Mouse (Mus musculus) kidney, embryonic 16.5 days (tissue): ENCODE measurements at regions not wholly inside any gene's neighbourhood (a gene's known extent, or its start where the extent isn't known, plus 50 kb on each side); places are given as distances from the start of the nearest gene placed in this dataset.

ENCODE experiments used
- ATAC-seq: fragments of 200-750 bp; cut with Nextera tagmentation; 2 replicates; pipeline ENCODE4 v1.8.0; 2017; ENCODE audit warnings: moderate TSS enrichment; ENCODE audit not compliant: low FRiP score, low TSS enrichment
- H3K27ac ChIP-seq: fragments of 300-500 bp; sonication (generic); 2 replicates; pipeline ENCODE4 v1.5.1; 2014; ENCODE audit warnings: low read length
- H3K27me3 ChIP-seq: fragments of 300-500 bp; sonication (generic); 2 replicates; pipeline ENCODE4 v1.6.1; 2014; ENCODE audit warnings: low read length, control low read depth, mixed read lengths; ENCODE audit not compliant: insufficient read depth
- H3K36me3 ChIP-seq: fragments of 300-500 bp; sonication (generic); 2 replicates; pipeline ENCODE4 v1.6.1; 2014; ENCODE audit warnings: low read length, control low read depth, mixed read lengths; ENCODE audit not compliant: insufficient read depth
- H3K4me1 ChIP-seq: fragments of 300-500 bp; sonication (generic); 2 replicates; pipeline ENCODE4 v1.6.1; 2014; ENCODE audit warnings: low read length, control low read depth, mixed read lengths; ENCODE audit not compliant: insufficient read depth
- H3K4me2 ChIP-seq: fragments of 300-500 bp; sonication (generic); replicated peaks from 2 replicates; pipeline ENCODE4 v1.6.1; 2014; ENCODE audit warnings: low read depth, low read length
- H3K4me3 ChIP-seq: fragments of 300-500 bp; sonication (generic); 2 replicates; pipeline ENCODE4 v1.5.1; 2014; ENCODE audit warnings: mild to moderate bottlenecking, low read length
- H3K9ac ChIP-seq: fragments of 300-500 bp; sonication (generic); replicated peaks from 2 replicates; pipeline ENCODE4 v1.6.1; 2014; ENCODE audit warnings: low read length
- H3K9me3 ChIP-seq: fragments of 300-500 bp; sonication (generic); 2 replicates; pipeline ENCODE4 v1.6.1; 2016; ENCODE audit warnings: low read length, control low read depth
- WGBS: fragments of 180-500 bp; shearing (Covaris S2); extraction: QIAGEN DNeasy Blood & Tissue Kit; methylation state at CpG from one replicate; pipeline ENCODE4 v1.1.7; 2014; 5-methylcytosine and 5-hydroxymethylcytosine counted together

DNA sequence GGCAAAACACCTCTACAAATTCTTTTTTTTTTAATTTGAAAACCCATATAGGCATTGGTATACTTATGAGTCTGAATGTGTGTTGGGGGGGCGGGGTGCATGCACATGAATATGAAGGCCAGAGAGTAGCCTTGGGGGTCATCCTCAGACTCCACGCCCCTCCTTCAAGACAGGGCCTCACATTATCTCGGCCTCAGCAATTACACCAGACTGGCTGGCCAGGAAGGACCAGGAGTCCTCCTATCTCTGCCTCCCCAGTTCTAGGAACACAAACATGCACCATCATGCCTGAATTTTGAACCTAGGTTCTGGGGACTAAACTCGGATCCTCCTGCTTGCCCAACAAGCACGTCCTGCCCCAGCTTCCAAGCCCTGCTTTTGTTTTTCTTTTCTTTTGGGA lies 99.3 kb upstream of the Arntl start:
- no peak for ATAC-seq
- H3K9me3 ChIP-seq, result no peaks in the 10 kb centered on the region

DNA sequence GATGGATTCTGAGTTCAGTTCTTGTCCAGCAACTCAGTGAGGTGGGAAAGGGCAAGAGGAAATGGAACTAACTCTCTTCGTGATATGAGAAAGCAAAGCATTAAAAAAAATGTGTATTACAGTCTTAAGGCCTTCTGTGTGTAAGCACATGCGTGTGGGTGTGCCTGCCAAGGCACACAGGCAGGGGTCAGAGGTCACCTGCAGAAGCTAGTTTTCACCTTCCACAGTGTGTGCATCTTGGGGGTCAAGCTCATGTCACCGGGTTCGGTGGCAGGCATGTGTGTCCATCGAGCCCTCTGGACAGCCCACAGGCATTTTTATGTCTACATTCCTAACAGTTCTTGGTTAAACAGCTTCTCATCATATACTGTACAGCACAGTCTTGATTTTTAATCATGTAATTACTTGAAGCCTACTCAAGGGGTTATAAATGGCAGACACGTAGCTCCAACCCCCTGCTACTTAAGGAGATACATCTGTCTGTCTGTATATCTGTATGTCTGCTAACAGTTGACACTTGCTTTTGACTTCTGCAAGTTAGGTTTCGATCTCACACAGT lies 98.7 kb upstream of the Arntl start:
- Histone ChIP-seq H3K4me1 (no peaks in the 10 kb centered on the region), H3K27me3 (no peaks in the 10 kb centered on the region), H3K9me3 (no peaks in the 10 kb centered on the region), H3K4me3 (no peak overlapping the region), H3K27ac (no peak overlapping the region), H3K9ac (no peak overlapping the region), H3K36me3 (no peaks in the 10 kb centered on the region), H3K4me2 (no peak overlapping the region)
- ATAC-seq, result peak; percentile 46; the same call in 1 of the 2 replicates
- 53% methylated on average over 7 of the region's 7 CpGs for WGBS

More for the DNA sequence above, 99.3 kb upstream of the Arntl start:
- H3K27ac ChIP-seq, result no peak overlapping the region
- no peak overlapping the region for H3K4me2 ChIP-seq
- no peaks in the 10 kb centered on the region for H3K4me1 ChIP-seq
- H3K4me3 ChIP-seq, result no peak overlapping the region
- no peaks in the 10 kb centered on the region for H3K36me3 ChIP-seq
- no peak overlapping the region for H3K9ac ChIP-seq
- WGBS, result 72% methylated on average over 5 of the region's 5 CpGs
- H3K27me3 ChIP-seq, result no peaks in the 10 kb centered on the region

DNA sequence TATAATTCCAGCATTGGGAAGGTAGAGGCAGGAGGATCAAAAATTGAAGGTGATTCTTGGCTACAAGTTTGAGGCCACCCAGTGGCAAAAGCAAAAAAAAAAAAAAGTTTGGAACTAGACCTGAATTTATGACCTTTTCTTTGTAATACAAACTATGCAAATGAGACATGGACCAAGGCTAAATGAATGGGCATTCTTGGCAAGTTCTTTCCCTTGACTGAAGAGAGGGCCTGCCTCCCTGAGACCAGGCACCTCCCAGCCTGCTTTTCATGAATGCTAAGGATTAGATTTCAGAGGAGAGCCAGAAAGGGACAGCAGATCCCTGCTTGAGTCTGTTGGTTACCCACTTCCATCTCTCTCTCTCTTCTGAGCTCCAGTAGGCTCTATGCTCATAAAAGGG lies 97.8 kb upstream of the Arntl start:
- no peaks in the 10 kb centered on the region for H3K36me3 ChIP-seq
- no peak overlapping the region for H3K4me2 ChIP-seq
- H3K9ac ChIP-seq, result no peak overlapping the region
- H3K27ac ChIP-seq, result no peak overlapping the region
- no peak for ATAC-seq
- no peaks in the 10 kb centered on the region for H3K4me1 ChIP-seq
- H3K27me3 ChIP-seq, result no peaks in the 10 kb centered on the region
- H3K4me3 ChIP-seq, result no peak overlapping the region
- H3K9me3 ChIP-seq, result no peaks in the 10 kb centered on the region

DNA sequence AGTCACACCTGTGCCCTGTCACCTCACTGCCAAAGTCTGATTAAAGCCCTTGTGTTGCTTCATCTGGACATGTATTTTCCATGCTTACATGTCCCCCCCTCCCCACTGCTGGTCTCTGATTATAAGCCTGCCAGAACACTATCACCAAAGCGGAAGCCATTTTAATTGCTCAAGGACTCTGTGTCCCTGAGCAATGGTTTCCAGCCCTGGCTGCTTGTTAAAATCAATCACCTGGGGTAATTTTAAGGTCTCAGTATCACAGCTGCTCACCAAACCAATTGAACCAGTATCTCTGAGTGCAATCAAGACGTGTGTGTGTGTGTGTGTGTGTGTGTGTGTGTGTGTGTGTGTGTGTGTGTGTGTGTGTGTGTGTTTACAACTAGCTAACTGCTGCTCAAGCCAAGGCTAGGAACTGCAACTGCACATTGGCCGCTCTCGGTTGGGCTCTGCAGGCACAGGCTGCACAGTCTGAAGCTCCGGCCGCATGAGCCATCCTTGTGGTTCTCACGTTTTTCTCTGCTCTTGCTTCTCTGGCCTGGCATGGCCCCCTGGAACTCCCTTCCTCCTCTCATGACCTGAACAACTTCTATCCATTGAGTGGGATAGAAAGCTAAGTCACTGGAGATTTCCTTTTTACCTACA lies 96.3 kb upstream of the Arntl start:
- no peak for ATAC-seq
- no peak overlapping the region for H3K4me3 ChIP-seq
- no peak overlapping the region for H3K27ac ChIP-seq
- H3K9me3 ChIP-seq, result no peaks in the 10 kb centered on the region
- 79% methylated on average over 7 of the region's 7 CpGs for whole genome bisulfite sequencing
- no peak overlapping the region for H3K9ac ChIP-seq
- H3K36me3 ChIP-seq, result no peaks in the 10 kb centered on the region
- no peak overlapping the region for H3K4me2 ChIP-seq
- no peaks in the 10 kb centered on the region for H3K4me1 ChIP-seq
- H3K27me3 ChIP-seq, result no peaks in the 10 kb centered on the region

DNA sequence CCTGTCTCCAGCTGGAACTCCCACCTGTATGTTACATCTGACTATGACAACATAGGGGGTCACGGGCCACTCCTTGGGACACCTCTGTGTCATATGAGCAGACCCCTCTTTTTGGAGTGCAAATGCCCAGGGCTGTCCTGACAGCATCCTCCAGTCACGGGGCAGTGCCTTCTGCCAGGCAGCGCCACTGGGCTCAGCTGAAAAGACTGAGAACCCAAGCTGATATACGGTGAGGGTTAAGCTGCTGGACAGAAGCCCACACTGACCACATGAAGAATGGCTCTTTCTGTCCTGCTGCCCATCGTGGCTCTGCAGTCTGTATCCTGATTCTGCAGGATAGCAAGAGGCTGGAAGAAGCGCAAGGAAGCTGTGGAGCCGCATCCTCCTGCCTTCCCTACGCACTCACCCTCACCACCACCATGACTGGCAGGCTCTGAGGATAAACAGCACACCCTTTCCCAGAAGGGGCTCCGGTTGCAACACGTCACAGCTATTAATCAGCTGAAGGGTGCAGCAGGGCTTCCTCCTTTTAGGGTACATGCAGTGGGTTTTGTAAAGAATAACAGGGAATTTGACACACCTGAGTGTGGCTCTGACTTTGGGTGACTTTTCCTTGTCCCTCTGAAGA lies 93.9 kb upstream of the Arntl start:
- WGBS, result 35% methylated on average over 10 of the region's 10 CpGs
- Histone ChIP-seq H3K27ac (no peak overlapping the region), H3K36me3 (no peaks in the 10 kb centered on the region), H3K4me2 (no peak overlapping the region), H3K27me3 (no peaks in the 10 kb centered on the region), H3K9me3 (no peaks in the 10 kb centered on the region), H3K4me1 (no peaks in the 10 kb centered on the region), H3K4me3 (no peak overlapping the region), H3K9ac (no peak overlapping the region)
- ATAC-seq, result 0 out of 2 replicates have a peak, but pooled peaks have one; percentile 15

DNA sequence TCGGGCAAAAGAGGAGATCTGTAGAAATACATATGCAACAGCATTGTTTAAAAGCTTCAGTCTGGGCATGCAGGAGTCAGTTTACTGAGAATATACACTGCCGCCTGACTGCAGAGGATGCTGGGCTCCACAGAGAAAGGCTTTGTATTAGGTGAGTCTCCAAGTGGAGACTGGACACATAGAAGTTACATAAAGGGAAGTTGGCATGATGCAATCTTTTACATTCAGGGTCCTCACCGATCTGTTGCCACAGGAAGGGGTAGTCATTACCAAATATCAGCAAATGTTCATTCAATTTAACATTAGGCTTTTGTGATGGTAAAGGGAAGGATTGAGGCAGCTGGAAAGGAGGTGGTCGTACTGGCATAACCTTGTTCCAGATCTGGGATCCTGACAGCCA lies 89.7 kb upstream of the Arntl start:
- Histone ChIP-seq H3K4me2 (no peak overlapping the region), H3K27me3 (no peaks in the 10 kb centered on the region), H3K9me3 (no peaks in the 10 kb centered on the region), H3K9ac (no peak overlapping the region), H3K4me3 (no peak overlapping the region), H3K36me3 (no peaks in the 10 kb centered on the region), H3K27ac (no peak overlapping the region), H3K4me1 (no peaks in the 10 kb centered on the region)
- ATAC-seq, result no peak
- WGBS, result 90% methylated on average over 4 of the region's 4 CpGs

DNA sequence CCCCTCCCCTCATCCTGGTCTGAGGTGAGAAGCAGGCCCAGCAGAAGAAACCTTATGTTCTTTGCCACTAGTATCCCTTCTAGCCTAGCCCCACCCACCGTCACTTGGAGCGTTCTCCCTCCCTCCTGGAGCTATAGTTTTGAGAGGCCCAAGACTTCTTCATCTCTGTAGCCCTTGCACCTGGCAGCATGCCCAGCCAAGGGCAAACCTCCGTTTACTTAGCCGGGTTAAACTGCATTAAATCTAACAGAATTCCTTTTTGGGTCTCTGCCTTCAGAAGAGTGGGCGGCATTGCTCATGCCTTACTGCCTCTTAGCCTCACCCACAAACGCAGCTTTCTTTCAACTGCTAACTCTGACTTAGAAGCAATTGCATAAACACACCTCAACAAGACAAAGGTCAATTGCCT lies 85.3 kb upstream of the Arntl start:
- Histone ChIP-seq H3K9ac (no peak overlapping the region), H3K27me3 (no peaks in the 10 kb centered on the region), H3K4me2 (no peak overlapping the region), H3K4me1 (no peaks in the 10 kb centered on the region), H3K4me3 (no peak overlapping the region), H3K27ac (peak overlapping the region; percentile 11; the same call in 1 of the 2 replicates), H3K9me3 (no peaks in the 10 kb centered on the region), H3K36me3 (no peaks in the 10 kb centered on the region)
- peak; percentile 67; the same call in 1 of the 2 replicates for ATAC-seq
- WGBS, result 15% methylated on average over 6 of the region's 6 CpGs

DNA sequence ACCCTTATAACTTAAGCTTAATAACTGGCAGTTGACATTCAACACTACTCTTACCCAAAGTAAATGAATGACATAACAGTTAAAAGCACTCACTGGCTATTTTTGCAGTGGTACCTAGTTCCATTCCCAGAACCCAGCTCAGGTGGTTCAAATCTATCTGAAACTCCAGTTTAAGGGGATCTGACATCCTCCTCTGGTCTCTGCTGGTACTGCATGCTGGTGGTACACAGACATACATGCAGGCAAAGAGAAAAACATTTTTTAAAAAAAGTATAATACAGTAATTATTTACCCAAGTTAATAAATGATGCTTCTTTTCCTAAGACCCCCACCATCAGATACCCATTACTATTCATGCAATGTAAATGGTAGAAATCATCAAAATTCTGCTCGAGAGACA lies 81.3 kb upstream of the Arntl start:
- Histone ChIP-seq H3K9ac (no peak overlapping the region), H3K4me3 (no peak overlapping the region), H3K4me1 (peaks cover 2% of the 10 kb centered on the region; the same call in 1 of the 2 replicates), H3K36me3 (no peaks in the 10 kb centered on the region), H3K4me2 (no peak overlapping the region), H3K27me3 (no peaks in the 10 kb centered on the region), H3K9me3 (0 out of 2 replicates have a peak, but pooled peaks cover 4% of the 10 kb centered on the region), H3K27ac (no peak overlapping the region)
- ATAC-seq, result no peak
- WGBS, result 80% methylated on average over 1 of the region's 1 CpGs

DNA sequence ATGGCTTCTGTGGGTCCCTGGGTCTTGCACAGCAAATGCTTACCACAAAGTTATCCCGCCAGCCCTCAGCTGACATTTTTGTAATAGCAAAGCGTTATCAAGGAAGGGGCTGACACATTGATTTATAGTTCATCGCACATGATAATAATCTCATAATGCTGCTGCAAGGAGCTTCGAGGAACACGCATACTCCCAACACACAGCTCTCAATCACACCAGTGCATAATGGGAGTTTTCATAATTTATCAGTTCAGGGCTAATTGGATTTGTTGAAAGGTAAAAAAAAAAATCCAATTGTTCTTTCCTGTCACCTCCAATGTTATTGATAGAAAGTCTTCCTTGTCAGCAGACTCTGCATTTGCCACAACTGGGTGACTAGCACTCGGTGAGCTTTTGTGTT lies 76.7 kb upstream of the Arntl start:
- H3K27me3 ChIP-seq, result no peaks in the 10 kb centered on the region
- WGBS, result 57% methylated on average over 6 of the region's 6 CpGs

DNA sequence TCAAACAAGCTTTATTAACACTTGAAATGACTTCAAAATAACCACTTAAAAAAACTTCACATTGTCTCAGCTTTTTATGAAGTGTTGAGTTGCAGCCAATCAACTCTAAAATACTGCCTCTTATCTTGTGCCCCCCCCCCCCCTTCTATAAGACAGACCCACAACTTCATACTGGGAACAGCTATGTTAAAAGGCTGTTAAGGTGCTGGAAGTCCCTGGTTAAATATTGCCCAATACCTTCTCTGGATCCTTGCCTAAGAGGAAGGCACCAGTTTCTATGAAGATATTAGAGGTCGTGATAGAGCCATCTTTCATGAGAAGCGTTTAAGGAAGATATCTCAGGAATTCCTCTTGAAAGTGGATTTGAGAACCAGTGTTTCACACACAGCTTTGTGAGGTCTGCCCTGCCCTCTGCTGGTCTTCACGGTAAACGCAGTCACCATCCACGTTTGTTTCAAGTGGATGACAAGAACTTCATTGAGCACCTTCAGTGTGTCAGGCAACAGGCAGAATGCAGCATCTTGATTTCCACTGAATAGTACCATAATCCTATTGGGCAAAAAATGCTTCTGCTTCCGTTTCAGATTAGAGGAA lies 75.2 kb upstream of the Arntl start:
- Histone ChIP-seq H3K4me3 (no peak overlapping the region), H3K9ac (no peak overlapping the region), H3K27ac (no peak overlapping the region), H3K36me3 (no peaks in the 10 kb centered on the region), H3K4me2 (no peak overlapping the region), H3K4me1 (peaks cover 6% of the 10 kb centered on the region; the same call in 1 of the 2 replicates), H3K9me3 (0 out of 2 replicates have a peak, but pooled peaks cover 4% of the 10 kb centered on the region), H3K27me3 (no peaks in the 10 kb centered on the region)
- WGBS, result 2% methylated on average over 6 of the region's 6 CpGs
- ATAC-seq, result peak; percentile 54; the same call in 1 of the 2 replicates

More for the DNA sequence above, 76.7 kb upstream of the Arntl start:
- no peak for ATAC-seq
- Histone ChIP-seq H3K4me2 (no peak overlapping the region), H3K4me3 (no peak overlapping the region), H3K9me3 (0 out of 2 replicates have a peak, but pooled peaks cover 4% of the 10 kb centered on the region), H3K9ac (no peak overlapping the region), H3K36me3 (no peaks in the 10 kb centered on the region), H3K27ac (no peak overlapping the region), H3K4me1 (peaks cover 6% of the 10 kb centered on the region; the same call in 1 of the 2 replicates)
